ENCODE assay signal across 8 mouse cellular contexts in genomic region chr2:126932897-126933641, GRCm38 (mm10). TPM values are rescaled to one million over a fixed set of nuclear protein-coding genes. Genes with fewer than 3 reads are reported as not detected.
DNase-seq lines count a peak whose midpoint lies in the region; ATAC-seq and TF ChIP-seq lines count a peak whose summit lies in the region.

Gene Sppl2a, minus strand, starts transcription at chr2:126933235.

- H3K27me3 ChIP-seq in kidney, embryonic 14.5 days (ENCODE audit: control insufficient read depth, insufficient read depth, low read length) = no peaks in the 10 kb centered on the region
- H3K27me3 ChIP-seq in limb, embryonic 15.5 days = no peaks in the 10 kb centered on the region

- no peak for TF ChIP-seq CTCF in bone marrow macrophage, adult 2 months (IDR thresholded peaks at IDR 0.05; ENCODE audit: low read depth, low read length)
- no peak for TF ChIP-seq CTCF in embryonic fibroblast, embryonic 13.5 days (IDR thresholded peaks at IDR 0.05; ENCODE audit: borderline replicate concordance, insufficient read depth, low read length)

- H3K27ac ChIP-seq in bone marrow macrophage, adult 2 months (ENCODE audit: insufficient read depth, low read depth, low read length) = peak within 1 kb of the TSS; percentile 97
- peak within 1 kb of the TSS; percentile 95 for H3K27ac ChIP-seq in embryonic fibroblast, embryonic 13.5 days (ENCODE audit: insufficient read depth, low read length)
- H3K27ac ChIP-seq in kidney, embryonic 14.5 days (ENCODE audit: low read depth, low read length) = peak within 1 kb of the TSS; percentile 99
- H3K27ac ChIP-seq in limb, embryonic 15.5 days = peak within 1 kb of the TSS; percentile 99

- H3K9ac ChIP-seq in kidney, embryonic 14.5 days (ENCODE audit: low read depth, low read length) = peak within 1 kb of the TSS; percentile 85
- H3K9ac ChIP-seq in limb, embryonic 15.5 days = peak within 1 kb of the TSS; percentile 74

- WGBS in kidney, embryonic 14.5 days = under 1% methylated on average over 29 of the region's 35 CpGs
- WGBS in limb, embryonic 15.5 days = under 1% methylated on average over 34 of the region's 35 CpGs

- peak; percentile 100 for ATAC-seq in kidney, embryonic 14.5 days (ENCODE audit: low FRiP score, low TSS enrichment)
- peak; percentile 99 for ATAC-seq in limb, embryonic 15.5 days (ENCODE audit: insufficient number of reproducible peaks, low FRiP score, low TSS enrichment, low read depth)

- H3K4me1 ChIP-seq in bone marrow macrophage, adult 2 months (ENCODE audit: control insufficient read depth, insufficient read depth, low read length) = peaks cover 8% of the 10 kb centered on the region
- H3K4me1 ChIP-seq in embryonic fibroblast, embryonic 13.5 days (ENCODE audit: control insufficient read depth, insufficient read depth, low read length) = peaks cover 3% of the 10 kb centered on the region
- H3K4me1 ChIP-seq in kidney, embryonic 14.5 days (ENCODE audit: control insufficient read depth, insufficient read depth, low read length) = peaks cover 3% of the 10 kb centered on the region; the same call in 1 of the 2 replicates
- peaks cover 3% of the 10 kb centered on the region; the same call in 1 of the 2 replicates for H3K4me1 ChIP-seq in limb, embryonic 15.5 days

- H3K36me3 ChIP-seq in kidney, embryonic 14.5 days (ENCODE audit: control insufficient read depth, insufficient read depth, low read length) = no peaks in the 10 kb centered on the region
- peaks cover 4% of the 10 kb centered on the region; the same call in 1 of the 2 replicates for H3K36me3 ChIP-seq in limb, embryonic 15.5 days

- H3K9me3 ChIP-seq in kidney, embryonic 14.5 days (ENCODE audit: control insufficient read depth, low read length) = no peaks in the 10 kb centered on the region
- H3K9me3 ChIP-seq in limb, embryonic 15.5 days = no peaks in the 10 kb centered on the region

- no peak for TF ChIP-seq POLR2A in bone marrow macrophage, adult 2 months (IDR thresholded peaks at IDR 0.05; ENCODE audit: borderline replicate concordance, low read depth, low read length)
- TF ChIP-seq POLR2A in embryonic fibroblast, embryonic 13.5 days (IDR thresholded peaks at IDR 0.05; ENCODE audit: low read depth, low read length) = peak; percentile 86

- H3K4me2 ChIP-seq in kidney, embryonic 14.5 days (replicated peaks; ENCODE audit: low read depth, low read length) = peak within 1 kb of the TSS; percentile 71
- H3K4me2 ChIP-seq in limb, embryonic 15.5 days = peak within 1 kb of the TSS; percentile 56

- H3K4me3 ChIP-seq in bone marrow macrophage, adult 2 months (ENCODE audit: insufficient read depth, low read length) = peak within 1 kb of the TSS; percentile 73
- H3K4me3 ChIP-seq in embryonic fibroblast, embryonic 13.5 days (ENCODE audit: insufficient read depth, low read length) = peak within 1 kb of the TSS; percentile 52
- peak within 1 kb of the TSS; percentile 63 for H3K4me3 ChIP-seq in kidney, embryonic 14.5 days (ENCODE audit: low read length)
- peak within 1 kb of the TSS; percentile 61 for H3K4me3 ChIP-seq in limb, embryonic 15.5 days

- DNase-seq in A20 (ENCODE audit: low read depth, low spot score) = peak; percentile 94
- DNase-seq in heart, adult 9 months (ENCODE audit: low spot score in 2 of 2) = peak; percentile 91 to 94
- DNase-seq in monocyte, adult 2 months (ENCODE audit: low read depth in 1 of 2, low spot score in 2 of 2) = peak; percentile 83 to 84
- peak; percentile 87 for DNase-seq in spleen, postnatal 36 days (ENCODE audit: low spot score in 2 of 2)

RNA-seq across cellular contexts. Expression of gene Sppl2a, which starts in this region (rescaled TPM):
- polyA plus RNA-seq in bone marrow macrophage, adult 2 months (2012; ENCODE audit: insufficient read depth, insufficient read length, missing spikeins) = 104 and 127 TPM in 2 replicates
- polyA plus RNA-seq in embryonic fibroblast, embryonic 13.5 days (2011; ENCODE audit: insufficient read length, low read depth, missing spikeins) = 85.4 and 88.5 TPM in 2 replicates
- 39.1 and 47.0 TPM in 2 replicates for polyA plus RNA-seq in kidney, embryonic 14.5 days (2014; fragmentation: Nextera tagmentation; extraction: Ambion mirVana)
- polyA plus RNA-seq in limb, embryonic 15.5 days (2015; fragmentation: Nextera tagmentation; extraction: Ambion mirVana) = 56.7 and 62.7 TPM in 2 replicates

Comparison
In these comparisons a context has a peak if more than half of its experiments do, and no peak if none do; other contexts are left out.
1. Peak in every context shown above with its lines: DNase-seq, ATAC-seq, H3K4me3 ChIP-seq and H3K27ac ChIP-seq.